Mouse (Mus musculus) cerebellum, adult 9-11 months (tissue): Measurements from ENCODE around the gene Fubp1.
"Not testable (repeated sequence)": the region's sequence is repeated elsewhere in the genome, so short reads cannot be mapped to it uniquely, and the experiment has no call there.

ENCODE experiments used
- DNase-seq: peaks from one replicate; pipeline ENCODE4 v3.0.0; 2022

Fubp1 gene

DNA sequence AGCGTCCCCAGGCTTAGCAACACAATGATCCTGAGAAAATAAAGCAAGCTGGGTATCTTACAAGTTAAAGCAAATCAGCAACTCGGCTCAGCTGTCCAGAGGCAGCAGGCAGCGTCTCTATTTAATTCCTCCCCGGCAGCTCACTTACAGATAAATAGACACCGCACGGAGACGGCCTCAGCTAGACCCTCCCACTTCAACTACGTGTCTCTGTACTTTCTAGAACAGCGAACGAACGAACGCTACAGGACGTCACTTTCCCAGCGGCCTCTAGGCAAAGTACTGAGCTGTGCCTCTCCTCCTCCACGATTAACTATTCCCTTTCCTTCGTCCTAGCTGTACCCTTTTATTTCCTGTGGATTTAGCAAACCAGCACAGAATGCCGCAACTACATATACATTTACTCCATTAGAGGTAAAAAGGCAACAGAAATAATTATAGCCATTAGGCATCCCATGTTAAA, 16.6 kb upstream of the Fubp1 start:
- DNase-seq: peak; percentile 86

DNA sequence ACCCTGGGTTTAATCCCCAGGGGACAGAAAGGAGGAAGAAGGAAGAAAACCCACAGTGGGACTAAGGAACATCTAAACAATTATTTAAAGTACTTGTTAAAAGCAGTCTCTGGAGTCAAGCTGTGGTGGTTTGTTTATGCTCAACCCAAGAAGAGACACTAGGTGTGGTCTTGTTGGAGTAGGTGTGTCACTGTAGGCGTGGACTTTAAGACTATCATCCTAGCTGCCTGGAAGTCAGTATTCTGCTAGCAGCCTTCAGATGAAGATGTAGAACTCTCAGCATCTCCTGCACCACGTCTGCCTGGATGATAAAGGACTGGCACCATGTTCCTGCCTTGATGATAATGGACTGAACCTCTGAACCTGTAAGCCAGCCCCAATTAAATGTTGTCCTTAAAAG, 13.0 kb upstream of the Fubp1 start:
- not testable (repeated sequence) for DNase-seq

- no peak for DNase-seq
Observed at GRCm38 (mm10) chr3:152199125-152199524, 11.1 kb upstream of the Fubp1 start.

GRCm38 (mm10) chr3:152201181-152201580, 9.0 kb upstream of the Fubp1 start:
- no peak for DNase-seq

- no peak for DNase-seq
Observed at GRCm38 (mm10) chr3:152201651-152202050, 8.6 kb upstream of the Fubp1 start.

DNA sequence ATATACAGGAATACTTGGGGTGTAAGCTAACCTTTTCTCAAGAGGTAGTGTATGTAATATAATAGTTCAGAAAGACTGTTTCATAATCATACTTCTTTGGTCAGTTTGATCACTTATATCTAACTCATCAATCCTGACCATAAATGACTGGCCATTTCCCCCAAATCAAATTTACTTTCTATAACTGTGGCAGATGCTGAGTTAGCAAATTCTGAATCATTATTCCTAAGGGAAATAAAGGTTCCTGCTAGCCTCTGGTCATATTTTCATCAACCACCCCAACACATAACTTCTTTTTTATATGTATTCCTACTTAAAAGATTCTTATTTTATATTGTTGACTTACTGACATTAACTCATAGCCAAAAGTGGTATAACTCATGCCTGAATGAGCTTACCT, 7.3 kb upstream of the Fubp1 start:
- no peak for DNase-seq

DNA sequence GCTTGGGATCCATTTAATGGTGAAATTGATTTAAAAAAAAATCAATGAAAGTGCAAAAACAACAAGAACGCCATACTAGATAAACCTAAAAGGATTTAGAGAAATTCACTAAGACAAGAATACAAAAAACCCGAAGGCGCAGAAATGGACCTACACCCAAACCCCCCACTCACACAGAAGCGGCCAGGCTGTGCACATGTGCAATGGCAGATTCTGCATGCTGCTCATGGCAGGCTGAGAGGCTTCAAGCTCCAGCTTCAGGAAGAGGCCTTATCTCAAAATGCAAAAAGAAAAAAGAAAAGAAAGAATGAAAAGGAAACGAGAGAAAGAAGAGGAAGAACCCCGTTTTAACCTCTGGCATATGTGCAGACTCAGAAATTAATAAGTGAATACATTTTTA, 6.8 kb upstream of the Fubp1 start:
- no peak for DNase-seq

- no peak for DNase-seq
Observed at GRCm38 (mm10) chr3:152203996-152204395, 6.2 kb upstream of the Fubp1 start.

GRCm38 (mm10) chr3:152204577-152204976, 5.6 kb upstream of the Fubp1 start:
- DNase-seq: no peak

- DNase-seq: no peak
Observed at GRCm38 (mm10) chr3:152207156-152207555, 3.1 kb upstream of the Fubp1 start.

DNA sequence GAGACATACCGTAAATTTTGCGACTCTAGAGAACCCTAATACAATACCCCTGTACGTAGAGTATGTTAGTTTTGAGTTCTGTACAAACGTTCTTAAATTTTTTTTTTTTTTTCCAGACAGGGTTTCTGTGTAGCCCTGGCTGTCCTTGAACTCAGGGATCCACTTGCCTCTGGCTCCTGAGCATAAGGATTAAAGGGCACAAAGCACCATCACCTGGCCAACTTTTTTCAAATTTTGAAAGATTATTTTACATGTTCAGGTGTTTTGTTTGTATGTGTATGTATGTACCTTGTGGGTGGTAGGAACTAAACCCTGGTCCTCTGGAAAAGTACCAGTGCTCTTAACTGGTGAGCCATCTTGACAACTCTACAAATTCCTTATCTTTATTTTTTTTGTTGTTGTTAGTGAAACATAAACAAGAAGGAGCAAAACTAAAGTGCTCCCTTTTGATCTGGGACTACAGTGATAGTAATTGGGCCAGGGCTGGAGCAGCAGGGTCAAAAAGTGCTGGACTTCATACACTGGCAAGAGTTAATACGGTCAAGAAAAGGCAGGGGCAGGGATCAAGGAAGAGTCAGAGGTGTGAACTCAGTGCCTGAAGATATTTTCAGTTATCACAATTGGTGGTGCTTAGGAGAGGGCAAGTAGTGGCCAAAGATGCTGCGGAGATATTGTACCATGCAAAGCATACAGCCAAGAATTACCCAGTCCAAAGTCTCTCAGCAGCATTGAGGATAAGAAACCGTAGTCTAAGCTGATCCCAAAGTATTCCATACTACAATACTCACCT, 1.9 kb upstream of the Fubp1 start:
- peak; percentile 22 for DNase-seq

DNA sequence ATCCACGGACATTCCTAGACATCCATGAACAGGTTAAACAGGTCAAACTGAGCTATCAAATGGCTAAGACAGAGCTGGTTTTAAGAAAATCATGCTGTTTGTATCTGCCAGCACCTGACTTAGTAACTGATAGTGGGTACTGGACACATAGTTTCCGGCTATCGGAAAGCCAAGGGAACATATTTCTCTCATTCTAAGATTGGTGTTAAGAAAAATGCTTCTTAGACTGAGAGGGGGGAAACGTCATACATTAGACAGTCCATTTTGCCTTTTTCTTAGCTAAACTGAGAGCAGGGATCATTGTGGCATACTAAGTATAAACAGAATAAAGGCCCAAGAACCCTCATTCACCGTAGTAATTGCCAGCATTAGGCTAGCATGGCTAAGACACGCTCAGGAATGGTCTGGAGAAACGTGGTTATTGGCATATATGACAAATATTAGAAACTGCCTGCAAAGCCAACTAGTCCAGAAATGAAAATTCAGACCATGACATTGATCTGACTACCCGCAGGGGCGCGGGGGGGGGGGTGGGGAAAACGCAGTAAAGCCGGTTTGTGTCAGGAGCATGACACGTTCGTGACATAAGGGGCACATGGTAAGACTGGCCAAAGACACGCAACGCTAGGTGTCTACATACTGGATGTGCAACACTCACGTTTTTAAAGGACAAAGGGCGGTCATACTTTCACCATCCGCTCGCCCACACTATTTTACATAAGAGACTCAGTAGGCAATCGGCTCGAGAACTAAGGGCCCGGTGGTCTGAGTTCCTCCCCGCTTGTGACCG, 850 bp upstream of the Fubp1 start:
- DNase-seq: no peak

- DNase-seq: peak; percentile 74
Observed at GRCm38 (mm10) chr3:152210728-152211391, 638 bp downstream of the Fubp1 start.

- no peak for DNase-seq
Observed at GRCm38 (mm10) chr3:152211731-152212279, 1.6 kb downstream of the Fubp1 start.

DNA sequence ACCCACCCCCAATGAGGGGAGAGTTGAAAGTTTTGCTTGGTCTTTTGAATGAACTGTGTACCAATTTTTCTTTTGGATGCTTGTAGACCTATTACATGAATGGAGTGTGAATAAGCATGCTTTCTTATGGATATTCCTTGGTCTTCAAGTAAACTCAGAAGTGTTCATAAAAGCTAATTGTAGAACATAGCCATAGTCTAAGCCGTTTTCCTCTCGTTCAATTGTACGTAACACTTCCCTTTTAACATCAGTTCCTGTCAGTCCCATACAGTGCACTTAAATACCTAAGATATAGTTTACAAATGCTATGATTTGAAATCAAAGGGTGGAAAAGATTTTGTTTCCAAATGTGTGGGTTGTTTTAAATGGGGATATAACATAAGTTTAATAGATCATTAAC, 3.2 kb downstream of the Fubp1 start:
- no peak for DNase-seq

DNA sequence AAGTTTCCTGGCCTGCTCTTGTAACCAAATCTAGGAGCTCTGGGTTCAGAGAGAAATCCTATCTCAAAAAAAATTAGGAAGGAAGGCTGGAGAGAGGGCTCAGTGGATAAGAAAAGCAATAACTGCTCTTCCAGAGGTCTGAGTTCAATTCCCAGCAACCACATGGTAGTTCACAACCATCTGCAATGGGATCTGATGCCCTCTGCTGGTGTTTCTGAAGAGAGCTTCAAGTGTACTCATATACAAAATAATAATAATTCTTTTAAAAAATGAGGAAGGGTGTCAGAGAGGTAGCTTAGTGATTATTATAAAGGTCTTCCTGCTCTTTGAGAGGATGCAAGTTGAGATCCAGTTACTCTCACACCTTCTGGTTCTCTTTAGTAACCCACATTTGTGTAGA, 14.7 kb downstream of the Fubp1 start:
- no peak for DNase-seq

DNA sequence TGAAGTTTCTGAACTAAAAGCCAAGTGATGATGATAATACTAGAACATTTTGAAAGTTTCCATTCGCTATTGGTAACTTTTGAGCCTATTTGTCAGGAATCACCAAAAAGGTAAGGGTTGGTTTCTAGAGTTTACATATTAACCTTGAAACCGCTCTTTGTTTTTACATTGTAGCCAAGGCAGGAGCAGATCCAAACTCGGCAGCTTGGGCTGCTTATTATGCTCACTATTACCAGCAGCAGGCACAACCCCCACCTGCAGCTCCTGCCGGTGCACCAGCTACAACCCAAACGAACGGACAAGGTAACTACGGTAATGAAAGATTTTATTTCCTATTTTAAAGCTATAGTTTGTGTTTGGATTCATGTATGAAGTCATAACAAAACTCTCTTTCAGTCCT, 15.7 kb downstream of the Fubp1 start:
- DNase-seq: no peak

- DNase-seq: no peak
Observed at GRCm38 (mm10) chr3:152228843-152229242, 18.6 kb downstream of the Fubp1 start.

- no peak for DNase-seq
Observed at GRCm38 (mm10) chr3:152229271-152229670, 19.0 kb downstream of the Fubp1 start.

- no peak for DNase-seq
Observed at GRCm38 (mm10) chr3:152231333-152232100, 21.3 kb downstream of the Fubp1 start.

- no peak for DNase-seq
Observed at GRCm38 (mm10) chr3:152235238-152235637, 25.0 kb downstream of the Fubp1 start.

DNA sequence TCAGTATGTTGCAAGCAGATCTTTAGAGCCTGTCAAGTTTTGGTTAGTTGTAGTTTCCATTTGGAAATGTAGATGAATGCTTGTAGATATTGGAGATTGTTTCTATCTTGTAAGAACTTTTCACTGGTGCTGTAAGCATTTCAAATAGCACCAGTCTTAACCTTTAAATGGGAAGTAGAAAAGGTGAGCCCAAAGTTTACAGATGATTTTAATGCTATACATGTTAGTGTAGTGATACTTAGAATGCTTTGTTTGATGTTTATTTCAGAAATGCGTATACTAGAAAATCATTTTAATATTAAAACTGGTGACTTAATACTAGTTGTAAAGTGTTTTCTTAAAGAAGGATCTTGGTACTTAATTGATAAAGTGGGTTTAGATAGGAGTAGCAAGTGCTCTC, 25.6 kb downstream of the Fubp1 start:
- no peak for DNase-seq

- DNase-seq: no peak
Observed at GRCm38 (mm10) chr3:152238836-152239235, 28.6 kb downstream of the Fubp1 start.
